Mouse (Mus musculus) heart, postnatal 0 days (tissue): ENCODE results near the gene Dnaic2. TPM values are rescaled to one million over a fixed set of nuclear protein-coding genes. Genes with fewer than 3 reads are reported as not detected.

Experiments used
- ATAC-seq: fragments of 200-750 bp; cut with Nextera tagmentation; 2 replicates; pipeline ENCODE4 v1.8.0; 2017; ENCODE audit warnings: low read depth, moderate number of reproducible peaks, moderate library complexity; ENCODE audit not compliant: insufficient read depth
- DNase-seq: peaks from one replicate; pipeline ENCODE4 v3.0.0-alpha.2; 2016; ENCODE audit warnings: low spot score
- H3K27ac ChIP-seq: fragments of 300-500 bp; sonication (generic); 2 replicates; pipeline ENCODE4 v1.5.1; 2014; ENCODE audit warnings: low read depth, mild to moderate bottlenecking
- H3K27me3 ChIP-seq: fragments of 300-500 bp; sonication (generic); 2 replicates; pipeline ENCODE4 v1.6.1; 2014; ENCODE audit warnings: low read length, mixed read lengths; ENCODE audit not compliant: control insufficient read depth, insufficient read depth
- H3K36me3 ChIP-seq: fragments of 300-500 bp; sonication (generic); replicated peaks from 2 replicates; pipeline ENCODE4 v1.6.1; 2014; ENCODE audit warnings: low read length, mixed read lengths; ENCODE audit not compliant: control insufficient read depth, insufficient read depth
- H3K4me1 ChIP-seq: fragments of 300-500 bp; sonication (generic); 2 replicates; pipeline ENCODE4 v1.6.1; 2014; ENCODE audit warnings: antibody characterized with exemption; ENCODE audit not compliant: control insufficient read depth, insufficient read depth
- H3K4me2 ChIP-seq: fragments of 300-500 bp; sonication (generic); 2 replicates; pipeline ENCODE4 v1.6.1; 2014; ENCODE audit warnings: low read depth, mild to moderate bottlenecking, low read length, moderate library complexity
- H3K4me3 ChIP-seq: fragments of 300-500 bp; sonication (generic); 2 replicates; pipeline ENCODE4 v1.5.1; 2014; ENCODE audit warnings: low read depth, low read length
- H3K9ac ChIP-seq: fragments of 300-500 bp; sonication (generic); replicated peaks from 2 replicates; pipeline ENCODE4 v1.6.1; 2014; ENCODE audit warnings: low read depth, low read length, mixed read lengths
- H3K9me3 ChIP-seq: fragments of 300-500 bp; sonication (generic); replicated peaks from 2 replicates; pipeline ENCODE4 v1.6.1; 2016; ENCODE audit warnings: low read length; ENCODE audit not compliant: control insufficient read depth
- CTCF ChIP-seq: IDR thresholded peaks from 2 replicates; pipeline ENCODE4 v1.5.1; 2016; ENCODE audit warnings: antibody characterized with exemption, control low read depth, low read depth
- EP300 ChIP-seq: IDR thresholded peaks from 2 replicates; pipeline ENCODE4 v1.6.1; 2016; ENCODE audit warnings: antibody characterized with exemption, low read depth
- WGBS: fragments of 180-500 bp; shearing (Covaris S2); extraction: QIAGEN DNeasy Blood & Tissue Kit; methylation state at CpG from one replicate; pipeline ENCODE4 v1.1.7; 2014; 5-methylcytosine and 5-hydroxymethylcytosine counted together
- polyA plus RNA-seq: library from polyadenylated mRNA; unstranded; fragments of >200 nt; fragmentation: Nextera tagmentation; extraction: Ambion mirVana; gene quantifications from 2 replicates; pipeline ENCODE4 v1.2.1, GENCODE M21; 2015
- total RNA-seq: library from RNA; depleted of rRNA; stranded (reverse); fragments of >200 nt; gene quantifications from 2 replicates; pipeline ENCODE4 v1.2.3, GENCODE M21; 2014; ENCODE audit warnings: low replicate concordance

Dnaic2 gene
- total and polyA plus RNA-seq, 2 experiments from 2014 or later: 0.33 TPM; not detected in 1

DNA sequence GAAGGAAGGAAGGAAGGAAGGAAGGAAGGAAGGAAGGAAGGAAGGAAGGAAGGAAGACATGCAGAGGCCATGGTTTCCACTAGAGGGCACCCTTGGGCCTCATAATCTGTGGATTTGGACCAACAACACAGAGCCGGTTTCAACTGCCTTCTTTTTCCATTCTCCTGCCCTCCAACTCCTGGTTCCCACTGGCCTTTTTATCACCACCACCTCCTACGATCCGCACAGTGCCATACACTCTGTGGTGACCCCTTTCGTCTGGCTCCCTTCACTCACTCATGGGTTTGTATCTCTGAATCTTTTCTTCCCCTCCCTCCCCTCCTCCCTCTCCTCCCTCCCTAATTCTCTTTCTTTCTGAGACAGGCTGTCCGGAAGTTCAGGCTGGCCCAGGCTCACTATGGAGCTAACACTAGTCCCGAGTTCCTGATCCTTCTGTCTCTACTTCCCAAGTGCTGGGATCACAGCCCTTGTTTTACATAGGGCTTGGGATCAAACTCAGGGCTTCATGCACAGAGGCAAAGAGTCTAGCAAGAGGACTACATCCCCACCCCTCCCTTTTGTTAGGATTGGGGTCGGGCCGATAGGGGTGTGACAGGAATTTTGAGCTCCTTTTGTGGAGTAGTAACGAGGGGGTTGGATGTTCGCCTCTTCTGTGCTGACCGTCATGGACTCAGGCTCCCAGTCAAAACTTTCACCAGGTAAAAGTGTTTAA is 9.9 kb downstream of the Dnaic2 start:
- H3K4me2 ChIP-seq: no peak overlapping the region
- ATAC-seq: peak; percentile 38
- H3K9ac ChIP-seq: no peak overlapping the region
- H3K9me3 ChIP-seq: no peaks in the 10 kb centered on the region
- H3K4me1 ChIP-seq: peaks cover 6% of the 10 kb centered on the region
- no peaks in the 10 kb centered on the region for H3K27me3 ChIP-seq
- TF ChIP-seq EP300 (no peak), CTCF (peak; percentile 69)
- no peaks in the 10 kb centered on the region for H3K36me3 ChIP-seq
- no peak overlapping the region for H3K27ac ChIP-seq
- 40% methylated on average over 11 of the region's 11 CpGs for WGBS
- no peak overlapping the region for H3K4me3 ChIP-seq
- DNase-seq: peak; percentile 52

DNA sequence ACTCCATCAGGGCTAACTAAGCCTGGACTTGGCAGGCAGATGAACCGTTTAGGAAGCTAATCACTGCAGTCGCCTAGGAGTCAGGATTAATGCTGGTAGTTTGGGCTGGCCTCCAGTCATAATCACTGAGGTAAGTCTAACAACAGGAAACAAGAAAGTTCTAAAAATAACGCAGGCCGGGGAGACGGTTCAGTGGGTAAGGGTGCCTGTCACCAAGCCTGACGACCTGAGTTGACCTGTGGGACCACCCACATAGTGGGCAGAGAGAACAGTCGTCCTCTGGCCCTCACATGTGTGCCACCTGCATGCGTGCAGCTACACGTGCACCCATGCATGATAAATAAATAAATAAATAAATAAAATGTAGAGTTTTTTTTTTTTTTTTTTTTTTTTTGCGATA is 13.4 kb downstream of the Dnaic2 start:
- 0 out of 2 replicates have a peak, but pooled peaks have one; percentile 19 for ATAC-seq

DNA sequence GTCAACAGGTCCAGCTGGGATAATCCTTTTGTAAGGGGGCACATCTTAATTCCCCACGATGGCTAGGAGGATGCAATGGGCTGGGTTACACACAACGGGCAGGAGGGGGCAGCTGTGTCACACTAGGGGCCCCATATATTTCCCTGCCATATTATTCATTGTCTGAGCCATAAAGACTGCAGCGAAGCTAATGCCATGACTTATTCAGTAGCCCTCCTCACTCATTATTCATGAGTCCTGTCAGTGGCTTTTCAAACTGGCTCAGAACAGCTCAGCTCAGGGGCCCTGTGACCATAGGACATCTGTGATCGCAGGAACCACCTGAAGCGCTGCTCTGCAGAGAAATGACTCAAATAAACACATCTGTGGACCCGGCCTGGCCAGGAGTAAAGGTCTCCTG is 14.2 kb downstream of the Dnaic2 start:
- WGBS: 68% methylated on average over 6 of the region's 6 CpGs
- H3K4me1 ChIP-seq: peaks cover 6% of the 10 kb centered on the region
- H3K27me3 ChIP-seq: no peaks in the 10 kb centered on the region
- no peak overlapping the region for H3K9ac ChIP-seq
- no peaks in the 10 kb centered on the region for H3K36me3 ChIP-seq
- ATAC-seq: no peak
- H3K4me3 ChIP-seq: no peak overlapping the region
- H3K4me2 ChIP-seq: no peak overlapping the region
- TF ChIP-seq EP300 (no peak), CTCF (no peak)
- no peaks in the 10 kb centered on the region for H3K9me3 ChIP-seq
- H3K27ac ChIP-seq: no peak overlapping the region
- DNase-seq: no peak

More for the DNA sequence above, 13.4 kb downstream of the Dnaic2 start:
- Histone ChIP-seq H3K9ac (no peak overlapping the region), H3K9me3 (no peaks in the 10 kb centered on the region), H3K27ac (no peak overlapping the region), H3K27me3 (no peaks in the 10 kb centered on the region), H3K4me1 (peaks cover 6% of the 10 kb centered on the region), H3K4me2 (no peak overlapping the region), H3K4me3 (no peak overlapping the region), H3K36me3 (no peaks in the 10 kb centered on the region)
- WGBS: 31% methylated on average over 10 of the region's 10 CpGs
- no peak for TF ChIP-seq CTCF
- TF ChIP-seq EP300: no peak
- DNase-seq: no peak

DNA sequence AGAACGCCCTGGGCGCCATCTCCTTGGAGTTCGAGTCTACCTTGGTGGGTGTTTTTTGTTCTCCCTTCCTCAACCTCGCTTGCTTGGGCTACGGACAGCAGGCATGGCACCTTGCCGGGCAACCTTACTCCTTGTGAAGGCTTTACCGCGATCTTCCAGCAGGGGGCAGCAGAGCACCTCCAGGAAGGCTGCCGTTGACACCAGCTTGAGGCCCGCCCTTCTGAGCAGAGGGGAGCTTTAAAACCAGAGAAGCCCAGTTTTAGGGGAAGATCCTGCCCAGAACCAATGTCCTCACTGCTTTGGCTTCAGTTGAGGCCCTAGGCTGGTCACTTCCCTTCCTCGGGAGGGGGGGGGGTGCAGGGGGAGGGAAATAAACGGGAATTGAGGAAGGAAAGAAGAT is 17.9 kb downstream of the Dnaic2 start:
- Histone ChIP-seq H3K9me3 (no peaks in the 10 kb centered on the region), H3K4me3 (no peak overlapping the region), H3K4me2 (peak overlapping the region; percentile 26; the same call in 1 of the 2 replicates), H3K27me3 (no peaks in the 10 kb centered on the region), H3K4me1 (peaks cover 6% of the 10 kb centered on the region), H3K27ac (no peak overlapping the region), H3K9ac (no peak overlapping the region), H3K36me3 (no peaks in the 10 kb centered on the region)
- ATAC-seq (peak; percentile 80), DNase-seq (peak; percentile 77)
- peak; percentile 97 for TF ChIP-seq CTCF
- TF ChIP-seq EP300: no peak
- WGBS: 3% methylated on average over 12 of the region's 12 CpGs

DNA sequence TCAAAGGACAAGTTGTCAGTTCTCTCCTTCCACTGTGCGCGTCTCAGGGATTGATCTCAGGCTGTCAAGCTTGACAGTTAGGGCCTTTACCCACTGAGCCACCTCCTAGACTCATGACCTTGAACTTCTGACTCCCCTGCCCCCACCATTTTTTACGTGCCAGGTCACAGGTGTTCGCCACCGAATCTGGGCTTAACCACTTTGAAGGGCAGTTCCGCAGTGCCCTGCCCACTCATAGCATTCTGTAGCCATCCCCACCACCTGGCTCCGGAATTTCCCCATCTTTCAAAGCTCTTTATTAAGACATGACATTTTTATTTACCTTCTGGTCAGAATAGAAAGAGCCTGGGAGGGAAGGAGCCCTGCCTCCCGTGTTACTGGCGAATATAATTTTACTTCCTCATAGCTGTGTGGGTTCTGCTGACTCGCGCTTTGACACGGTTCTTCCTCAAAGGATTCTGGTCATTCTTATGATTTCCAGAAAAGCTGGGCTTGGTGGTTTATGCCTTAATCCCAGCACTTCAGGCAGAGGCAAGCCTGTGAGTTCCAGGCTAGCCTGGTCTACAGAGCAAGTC is 20.4 kb downstream of the Dnaic2 start:
- TF ChIP-seq EP300 (no peak), CTCF (no peak)
- 79% methylated on average over 12 of the region's 12 CpGs for WGBS

More for the DNA sequence above, 20.4 kb downstream of the Dnaic2 start:
- Histone ChIP-seq H3K4me1 (no peaks in the 10 kb centered on the region), H3K4me3 (no peak overlapping the region), H3K27ac (no peak overlapping the region), H3K9me3 (no peaks in the 10 kb centered on the region), H3K27me3 (no peaks in the 10 kb centered on the region), H3K4me2 (no peak overlapping the region), H3K9ac (no peak overlapping the region), H3K36me3 (no peaks in the 10 kb centered on the region)
- DNase-seq (no peak), ATAC-seq (no peak)
